Mouse (Mus musculus) lung, postnatal 0 days (tissue): Measurements from ENCODE around the gene Gm20388. TPM values are rescaled to one million over a fixed set of nuclear protein-coding genes. Genes with fewer than 3 reads are reported as not detected.
A peak's percentile ranks its signal among the peaks of the same experiment; 100 is the strongest.

ENCODE experiments used
- ATAC-seq: fragments of 200-750 bp; cut with Nextera tagmentation; 2 replicates; pipeline ENCODE4 v1.8.0; 2017; ENCODE audit warnings: moderate library complexity
- DNase-seq: peaks from one replicate; pipeline ENCODE4 v3.0.0-alpha.2; 2016; ENCODE audit warnings: low spot score
- H3K27ac ChIP-seq: fragments of 300-500 bp; sonication (generic); 2 replicates; pipeline ENCODE4 v1.5.1; 2014; ENCODE audit warnings: antibody characterized with exemption, mild to moderate bottlenecking, low read length, mixed read lengths
- H3K27me3 ChIP-seq: fragments of 300-500 bp; sonication (generic); replicated peaks from 2 replicates; pipeline ENCODE4 v1.6.1; 2014; ENCODE audit warnings: low read length, mixed read lengths; ENCODE audit not compliant: insufficient read depth
- H3K36me3 ChIP-seq: fragments of 300-500 bp; sonication (generic); 2 replicates; pipeline ENCODE4 v1.6.1; 2014; ENCODE audit warnings: low read length, mixed read lengths; ENCODE audit not compliant: insufficient read depth
- H3K4me1 ChIP-seq: fragments of 300-500 bp; sonication (generic); 2 replicates; pipeline ENCODE4 v1.6.1; 2014; ENCODE audit warnings: antibody characterized with exemption, low read depth, low read length, mixed read lengths; ENCODE audit not compliant: insufficient read depth
- H3K4me2 ChIP-seq: fragments of 300-500 bp; sonication (generic); replicated peaks from 2 replicates; pipeline ENCODE4 v1.6.1; 2014; ENCODE audit warnings: low read depth, mild to moderate bottlenecking, low read length, moderate library complexity, mixed read lengths
- H3K4me3 ChIP-seq: fragments of 300-500 bp; sonication (generic); 2 replicates; pipeline ENCODE4 v1.5.1; 2014; ENCODE audit warnings: low read depth, low read length
- H3K9ac ChIP-seq: fragments of 300-500 bp; sonication (generic); replicated peaks from 2 replicates; pipeline ENCODE4 v1.6.1; 2014; ENCODE audit warnings: low read depth, mild to moderate bottlenecking
- H3K9me3 ChIP-seq: fragments of 300-500 bp; sonication (generic); 2 replicates; pipeline ENCODE4 v1.6.1; 2016; ENCODE audit warnings: low read length, mixed read lengths
- CTCF ChIP-seq: IDR thresholded peaks from 2 replicates; pipeline ENCODE4 v1.5.1; 2016; ENCODE audit warnings: antibody characterized with exemption, mild to moderate bottlenecking
- EP300 ChIP-seq: IDR thresholded peaks from 2 replicates; pipeline ENCODE4 v1.6.1; 2016; ENCODE audit warnings: antibody characterized with exemption, mild to moderate bottlenecking, control low read depth
- WGBS: fragments of 180-500 bp; shearing (Covaris S2); extraction: QIAGEN DNeasy Blood & Tissue Kit; methylation state at CpG from one replicate; pipeline ENCODE4 v1.1.7; 2014; 5-methylcytosine and 5-hydroxymethylcytosine counted together
- polyA plus RNA-seq: library from polyadenylated mRNA; unstranded; fragments of >200 nt; fragmentation: Nextera tagmentation; extraction: Ambion mirVana; gene quantifications from 2 replicates; pipeline ENCODE4 v1.2.1, GENCODE M21; 2015

Gm20388 gene
- polyA plus RNA-seq, 1 experiment from 2014 or later = not detected

GRCm38 (mm10) chr8:121648451-121648850, 1737.8 kb downstream of the Gm20388 start:
- Histone ChIP-seq H3K4me3 (no peak overlapping the region), H3K4me1 (peaks cover 24% of the 10 kb centered on the region; the same call in 1 of the 2 replicates), H3K27me3 (no peaks in the 10 kb centered on the region), H3K9ac (no peak overlapping the region), H3K36me3 (no peaks in the 10 kb centered on the region), H3K9me3 (no peaks in the 10 kb centered on the region), H3K27ac (no peak overlapping the region), H3K4me2 (0 out of 2 replicates have a peak overlapping the region, but pooled peaks have one; percentile 19)
- DNase-seq (no peak), ATAC-seq (no peak)
- TF ChIP-seq EP300 = no peak
- no peak for TF ChIP-seq CTCF
- 50% methylated on average over 16 of the region's 16 CpGs for WGBS

GRCm38 (mm10) chr8:121649423-121649822, 1738.8 kb downstream of the Gm20388 start:
- ATAC-seq = no peak
- WGBS = 65% methylated on average over 5 of the region's 5 CpGs

GRCm38 (mm10) chr8:121649904-121650303, 1739.3 kb downstream of the Gm20388 start:
- 42% methylated on average over 10 of the region's 10 CpGs for WGBS
- ATAC-seq (no peak), DNase-seq (no peak)
- no peak for TF ChIP-seq EP300
- TF ChIP-seq CTCF = no peak
- Histone ChIP-seq H3K36me3 (no peaks in the 10 kb centered on the region), H3K27me3 (no peaks in the 10 kb centered on the region), H3K4me3 (0 out of 2 replicates have a peak overlapping the region, but pooled peaks have one; percentile 62), H3K4me2 (peak overlapping the region; percentile 96), H3K4me1 (peaks cover 28% of the 10 kb centered on the region; the same call in 1 of the 2 replicates), H3K27ac (no peak overlapping the region), H3K9ac (no peak overlapping the region), H3K9me3 (no peaks in the 10 kb centered on the region)

More at GRCm38 (mm10) chr8:121649423-121649822, 1738.8 kb downstream of the Gm20388 start:
- Histone ChIP-seq H3K4me2 (peak overlapping the region; percentile 96), H3K36me3 (no peaks in the 10 kb centered on the region), H3K27ac (no peak overlapping the region), H3K27me3 (no peaks in the 10 kb centered on the region), H3K4me3 (no peak overlapping the region), H3K4me1 (peaks cover 28% of the 10 kb centered on the region; the same call in 1 of the 2 replicates), H3K9ac (no peak overlapping the region), H3K9me3 (no peaks in the 10 kb centered on the region)
- TF ChIP-seq EP300 (no peak), CTCF (no peak)
- no peak for DNase-seq

- peak overlapping the region; percentile 62 for H3K4me3 ChIP-seq
Observed at GRCm38 (mm10) chr8:121650389-121651307, 1740.0 kb downstream of the Gm20388 start.

GRCm38 (mm10) chr8:121651308-121651873, 1740.8 kb downstream of the Gm20388 start:
- Histone ChIP-seq H3K4me3 (peak overlapping the region; percentile 62), H3K4me1 (peaks cover 28% of the 10 kb centered on the region; the same call in 1 of the 2 replicates), H3K27ac (0 out of 2 replicates have a peak overlapping the region, but pooled peaks have one; percentile 91), H3K9me3 (no peaks in the 10 kb centered on the region), H3K9ac (peak overlapping the region; percentile 73), H3K27me3 (no peaks in the 10 kb centered on the region), H3K36me3 (no peaks in the 10 kb centered on the region), H3K4me2 (peak overlapping the region; percentile 96)
- no peak for ATAC-seq
- no peak for DNase-seq
- 9% methylated on average over 43 of the region's 47 CpGs for WGBS
- TF ChIP-seq CTCF = no peak
- TF ChIP-seq EP300 = no peak

More at GRCm38 (mm10) chr8:121650389-121651307, 1740.0 kb downstream of the Gm20388 start:
- Histone ChIP-seq H3K4me2 (peak overlapping the region; percentile 96), H3K4me1 (peaks cover 28% of the 10 kb centered on the region; the same call in 1 of the 2 replicates), H3K27me3 (no peaks in the 10 kb centered on the region), H3K27ac (no peak overlapping the region), H3K9ac (peak overlapping the region; percentile 73), H3K36me3 (no peaks in the 10 kb centered on the region), H3K9me3 (no peaks in the 10 kb centered on the region)
- DNase-seq (no peak), ATAC-seq (no peak)
- WGBS = 43% methylated on average over 20 of the region's 20 CpGs
- no peak for TF ChIP-seq CTCF
- no peak for TF ChIP-seq EP300

DNA sequence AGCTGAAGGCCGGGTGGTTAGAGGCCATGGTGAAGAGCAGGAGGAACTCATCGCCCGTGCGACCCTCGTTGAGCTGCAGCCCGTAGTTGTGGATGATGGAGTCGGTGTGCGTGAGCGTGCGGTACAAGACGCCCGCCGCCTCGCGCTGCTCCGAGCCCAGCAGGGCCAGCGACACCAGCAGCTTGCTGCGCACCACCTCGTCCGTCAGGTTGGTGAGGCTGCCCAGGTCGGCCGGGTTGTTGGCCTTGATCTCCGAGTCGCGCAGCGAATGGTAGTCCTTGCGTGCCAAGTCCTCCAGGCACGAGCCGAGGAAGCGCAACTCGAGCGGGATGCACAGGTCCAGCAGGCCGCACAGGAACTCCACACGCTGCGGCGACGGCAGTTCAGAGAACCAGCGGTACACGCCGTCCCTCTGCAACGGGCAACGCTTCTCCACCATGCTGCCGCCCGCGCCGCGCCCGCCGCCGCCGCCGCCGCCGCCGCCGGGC, 1741.3 kb downstream of the Gm20388 start:
- Histone ChIP-seq H3K9me3 (no peaks in the 10 kb centered on the region), H3K36me3 (no peaks in the 10 kb centered on the region), H3K4me1 (peaks cover 28% of the 10 kb centered on the region; the same call in 1 of the 2 replicates), H3K4me2 (peak overlapping the region; percentile 96), H3K4me3 (peak overlapping the region; percentile 62), H3K27ac (peak overlapping the region; percentile 91; the same call in 1 of the 2 replicates), H3K27me3 (no peaks in the 10 kb centered on the region), H3K9ac (peak overlapping the region; percentile 73)
- no peak for TF ChIP-seq CTCF
- no peak for TF ChIP-seq EP300
- 1% methylated on average over 39 of the region's 56 CpGs for WGBS
- DNase-seq (peak; percentile 48), ATAC-seq (no peak)
